Mouse (Mus musculus) C2C12 (cell line): Measurements from ENCODE around the gene Akap13. TPM values are rescaled to one million over a fixed set of nuclear protein-coding genes. Genes with fewer than 3 reads are reported as not detected.

Source experiments
- H3K27me3 ChIP-seq: one replicate; pipeline ENCODE4 v1.6.1; 2011; ENCODE audit not compliant: control insufficient read depth, insufficient read depth, insufficient read length
- H3K36me3 ChIP-seq: one replicate; pipeline ENCODE4 v1.6.1; 2011; ENCODE audit not compliant: control insufficient read depth, insufficient read depth
- H3K4me3 ChIP-seq: one replicate; pipeline ENCODE4 v1.5.1; 2011; ENCODE audit warnings: mild to moderate bottlenecking, control low read depth; ENCODE audit not compliant: poor library complexity, insufficient read depth, severe bottlenecking
- H3K79me2 ChIP-seq: one replicate; pipeline ENCODE4 v1.6.1; 2011; ENCODE audit not compliant: control insufficient read depth, insufficient read depth
- H3K79me3 ChIP-seq: one replicate; pipeline ENCODE4 v1.6.1; 2011; ENCODE audit warnings: low read depth, control low read depth
- H3ac ChIP-seq: one replicate; pipeline ENCODE3; 2011; ENCODE audit warnings: low read depth; ENCODE audit not compliant: control insufficient read depth, insufficient read length
- CEBPB ChIP-seq: IDR thresholded peaks from one replicate; pipeline ENCODE4 v1.6.1; 2011; ENCODE audit warnings: low read depth, mild to moderate bottlenecking, control low read depth, moderate library complexity
- CTCF ChIP-seq: IDR thresholded peaks from one replicate; pipeline ENCODE4 v1.5.1; 2011; ENCODE audit not compliant: control insufficient read depth, insufficient read depth, insufficient read length
- FOSL1 ChIP-seq: IDR thresholded peaks from one replicate; pipeline ENCODE4 v1.8.0; 2011; ENCODE audit warnings: mild to moderate bottlenecking, low read length; ENCODE audit not compliant: poor library complexity, insufficient read depth, severe bottlenecking
- MAX ChIP-seq: IDR thresholded peaks from one replicate; pipeline ENCODE4 v1.6.1; 2011; ENCODE audit warnings: mild to moderate bottlenecking, control low read depth
- MYOD1 ChIP-seq: IDR thresholded peaks from one replicate; pipeline ENCODE4 v1.6.1; 2011; ENCODE audit warnings: low read depth; ENCODE audit not compliant: control insufficient read depth, insufficient read length
- MYOG ChIP-seq: IDR thresholded peaks from one replicate; pipeline ENCODE4 v1.6.1; 2011; ENCODE audit not compliant: control insufficient read depth, insufficient read length; ENCODE audit errors: extremely low read depth
- USF1 ChIP-seq: IDR thresholded peaks from one replicate; pipeline ENCODE4 v1.6.1; 2011; ENCODE audit warnings: low read depth, mild to moderate bottlenecking, control low read depth, moderate library complexity
- long read RNA-seq, 2 experiments: library from polyadenylated mRNA; unstranded; transcript quantifications; one replicate each; pipeline ENCODE4 v2.0.0; 2019 to 2020
- polyA plus RNA-seq: library from polyadenylated mRNA; unstranded; fragments of >200 nt; fragmentation: generic; extraction: Trizol; gene quantifications from one replicate; pipeline ENCODE4 v1.2.1, GENCODE M21; 2012; ENCODE audit warnings: missing spikeins

The Akap13 gene
- polyA plus RNA-seq, result 11.1 TPM
- long read RNA-seq, experiment 1, partial matches to known transcripts, result 3 of 10 reads
- long read RNA-seq, experiment 1, other reads (novel, unspliced or antisense), result 6 of 10 reads
- long read RNA-seq, experiment 2, partial matches to known transcripts, result 11 of 34 reads
- long read RNA-seq, experiment 2, other reads (novel, unspliced or antisense), result 21 of 34 reads

DNA sequence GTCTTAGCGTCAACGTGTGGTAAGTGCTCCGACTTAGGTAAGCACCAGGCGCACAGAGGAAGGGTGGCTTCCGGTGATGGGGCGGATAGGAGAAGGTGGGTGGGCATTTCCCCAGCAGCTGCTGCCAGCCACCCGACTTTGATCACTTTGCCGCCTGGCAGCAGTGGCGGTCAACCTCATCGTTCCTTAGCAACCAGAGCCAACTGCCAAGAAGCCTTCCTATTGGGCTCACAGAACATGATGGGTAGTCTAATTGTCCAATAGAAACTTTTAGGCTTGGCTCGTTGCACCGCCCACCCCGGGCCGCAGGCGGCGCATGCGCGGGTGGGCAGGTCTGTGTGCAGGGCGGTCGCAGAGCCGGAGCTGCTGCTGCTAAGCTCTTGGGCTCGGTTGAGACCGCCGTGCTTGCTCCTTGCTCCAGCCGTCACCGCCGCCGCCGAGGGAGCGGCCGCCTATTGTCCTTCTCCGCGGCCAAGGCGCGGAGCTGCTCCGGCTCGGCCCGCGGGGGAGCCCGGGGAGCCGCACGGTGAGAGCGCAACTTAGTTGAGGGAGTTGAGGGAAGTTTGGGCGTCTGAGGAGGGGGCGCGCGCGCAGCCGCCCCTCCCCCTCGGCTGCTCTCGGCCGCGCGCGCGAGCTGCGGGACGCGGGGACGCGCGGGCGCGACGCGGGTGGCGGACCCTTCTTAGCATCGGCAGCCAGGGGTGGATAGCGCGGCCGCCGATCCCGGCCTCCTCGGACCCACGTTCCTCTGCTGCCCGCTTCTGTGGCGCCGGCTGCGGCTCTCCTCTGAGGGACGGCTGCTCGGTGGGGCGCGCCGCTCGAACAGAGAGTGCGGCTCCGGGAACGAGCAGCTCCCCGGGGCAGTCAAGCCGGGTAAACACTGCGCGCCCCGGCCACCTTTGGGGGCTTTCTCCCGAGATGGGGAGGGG, at the start of gene Akap13:
Gene Akap13 (plus strand): TSS at position 312 of the 929 bp plus-strand sequence.
- Histone ChIP-seq H3K79me3 (peaks cover 11% of the 10 kb centered on the region), H3K4me3 (peak within 1 kb of the TSS; percentile 55), H3ac (peak within 1 kb of the TSS; percentile 66), H3K27me3 (no peaks in the 10 kb centered on the region), H3K36me3 (no peaks in the 10 kb centered on the region), H3K79me2 (peaks cover 46% of the 10 kb centered on the region)
- TF ChIP-seq FOSL1 (no peak), MYOD1 (peak; percentile 81)

DNA sequence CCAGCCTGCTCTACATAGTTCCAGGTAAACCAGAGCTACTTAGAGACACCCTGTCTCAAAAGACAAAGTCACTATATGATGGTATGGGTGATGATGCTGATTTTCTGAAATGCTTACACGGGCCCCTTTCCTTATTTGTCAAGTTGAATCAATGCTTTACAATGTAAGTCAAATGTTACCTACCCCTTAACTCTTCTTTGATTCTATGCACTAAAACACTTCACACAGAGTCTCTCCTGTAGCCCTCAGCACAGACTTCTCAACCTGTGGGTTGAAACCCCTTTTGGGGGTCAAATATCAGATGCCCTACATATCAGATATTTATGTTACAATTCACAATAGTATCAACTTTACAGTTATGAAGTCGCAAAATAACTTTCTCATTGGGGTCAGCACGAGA, 44.7 kb upstream of the Akap13 start:
- H3ac ChIP-seq, result no peak overlapping the region
- H3K79me2 ChIP-seq, result no peaks in the 10 kb centered on the region
- H3K4me3 ChIP-seq, result no peak overlapping the region
- TF ChIP-seq CEBPB (no peak), MAX (no peak), FOSL1 (no peak), MYOG (no peak), MYOD1 (no peak), CTCF (no peak), USF1 (no peak)
- H3K36me3 ChIP-seq, result no peaks in the 10 kb centered on the region
- no peaks in the 10 kb centered on the region for H3K79me3 ChIP-seq
- no peaks in the 10 kb centered on the region for H3K27me3 ChIP-seq

- no peaks in the 10 kb centered on the region for H3K36me3 ChIP-seq
- H3K27me3 ChIP-seq, result no peaks in the 10 kb centered on the region
- H3K4me3 ChIP-seq, result no peak overlapping the region
- no peaks in the 10 kb centered on the region for H3K79me3 ChIP-seq
- H3K79me2 ChIP-seq, result no peaks in the 10 kb centered on the region
- no peak for TF ChIP-seq MYOG
- H3ac ChIP-seq, result no peak overlapping the region
Measured at GRCm38 (mm10) chr7:75411226-75411625, 44.1 kb upstream of the Akap13 start.

GRCm38 (mm10) chr7:75412011-75412510, 43.3 kb upstream of the Akap13 start:
- no peaks in the 10 kb centered on the region for H3K79me3 ChIP-seq
- no peaks in the 10 kb centered on the region for H3K79me2 ChIP-seq
- no peaks in the 10 kb centered on the region for H3K36me3 ChIP-seq
- H3ac ChIP-seq, result no peak overlapping the region
- TF ChIP-seq MYOG (no peak), CTCF (no peak), FOSL1 (no peak)
- H3K27me3 ChIP-seq, result no peaks in the 10 kb centered on the region
- H3K4me3 ChIP-seq, result no peak overlapping the region

- Histone ChIP-seq H3K4me3 (no peak overlapping the region), H3K36me3 (no peaks in the 10 kb centered on the region), H3K79me3 (no peaks in the 10 kb centered on the region), H3K27me3 (no peaks in the 10 kb centered on the region), H3ac (no peak overlapping the region), H3K79me2 (no peaks in the 10 kb centered on the region)
- TF ChIP-seq MAX (no peak), MYOD1 (no peak), CEBPB (no peak), USF1 (no peak), MYOG (no peak), CTCF (no peak), FOSL1 (no peak)
Measured at GRCm38 (mm10) chr7:75412568-75412967, 42.8 kb upstream of the Akap13 start.

GRCm38 (mm10) chr7:75413903-75414302, 41.4 kb upstream of the Akap13 start:
- TF ChIP-seq MYOG (no peak), MAX (no peak), CEBPB (no peak), USF1 (no peak), MYOD1 (no peak), CTCF (no peak), FOSL1 (no peak)
- no peak overlapping the region for H3K4me3 ChIP-seq
- no peaks in the 10 kb centered on the region for H3K79me2 ChIP-seq
- no peaks in the 10 kb centered on the region for H3K27me3 ChIP-seq
- no peaks in the 10 kb centered on the region for H3K36me3 ChIP-seq
- no peaks in the 10 kb centered on the region for H3K79me3 ChIP-seq
- H3ac ChIP-seq, result no peak overlapping the region

GRCm38 (mm10) chr7:75414316-75414715, 41.0 kb upstream of the Akap13 start:
- no peaks in the 10 kb centered on the region for H3K79me3 ChIP-seq
- H3K27me3 ChIP-seq, result no peaks in the 10 kb centered on the region
- no peaks in the 10 kb centered on the region for H3K36me3 ChIP-seq
- H3ac ChIP-seq, result no peak overlapping the region
- no peaks in the 10 kb centered on the region for H3K79me2 ChIP-seq
- no peak overlapping the region for H3K4me3 ChIP-seq
- TF ChIP-seq CEBPB (no peak), MYOD1 (no peak), FOSL1 (no peak)
